Mouse (Mus musculus): ENCODE measurements at regions not wholly inside any gene's neighbourhood (a gene's known extent, or its start where the extent isn't known, plus 50 kb on each side); places are given as distances from the start of the nearest gene placed in this dataset.

- Histone ChIP-seq H3K36me3 (ENCODE audit: control insufficient read depth, insufficient read depth, low read length) (no peaks in the 10 kb centered on the region), H3K27me3 (replicated peaks; ENCODE audit: control insufficient read depth, insufficient read depth, low read length) (no peaks in the 10 kb centered on the region), H3K27ac (ENCODE audit: insufficient read depth, low read depth, low read length) (no peak overlapping the region), H3K4me3 (ENCODE audit: insufficient read depth, low read depth, low read length) (no peak overlapping the region), H3K4me1 (ENCODE audit: control insufficient read depth, insufficient read depth, low read length) (no peaks in the 10 kb centered on the region)
- TF ChIP-seq POLR2A (IDR thresholded peaks at IDR 0.05; ENCODE audit: low read depth, low read length) = no peak
- TF ChIP-seq CTCF (conservative IDR thresholded peaks at IDR 0.05; ENCODE audit: insufficient read depth, insufficient read length, low read depth, low read length) = no peak
- 51% methylated on average over 16 of the region's 16 CpGs for WGBS
- DNase-seq = peak; percentile 2
Measured at GRCm38 (mm10) chr7:70176686-70177259, 189.8 kb downstream of the Nr2f2 start.

GRCm38 (mm10) chr7:70176086-70176485, 190.4 kb downstream of the Nr2f2 start:
- H3K4me3 ChIP-seq (ENCODE audit: insufficient read depth, low read depth, low read length) = no peak overlapping the region
- no peak for TF ChIP-seq CTCF (conservative IDR thresholded peaks at IDR 0.05; ENCODE audit: insufficient read depth, insufficient read length, low read depth, low read length)
- no peak for TF ChIP-seq POLR2A (IDR thresholded peaks at IDR 0.05; ENCODE audit: low read depth, low read length)
- H3K27me3 ChIP-seq (replicated peaks; ENCODE audit: control insufficient read depth, insufficient read depth, low read length) = no peaks in the 10 kb centered on the region
- DNase-seq = no peak
- H3K4me1 ChIP-seq (ENCODE audit: control insufficient read depth, insufficient read depth, low read length) = no peaks in the 10 kb centered on the region
- no peak overlapping the region for H3K27ac ChIP-seq (ENCODE audit: insufficient read depth, low read depth, low read length)
- 65% methylated on average over 7 of the region's 7 CpGs for WGBS
- no peaks in the 10 kb centered on the region for H3K36me3 ChIP-seq (ENCODE audit: control insufficient read depth, insufficient read depth, low read length)

GRCm38 (mm10) chr7:70172431-70172830, 194.1 kb downstream of the Nr2f2 start:
- WGBS = 78% methylated on average over 7 of the region's 7 CpGs
- Histone ChIP-seq H3K27me3 (replicated peaks; ENCODE audit: control insufficient read depth, insufficient read depth, low read length) (no peaks in the 10 kb centered on the region), H3K4me1 (ENCODE audit: control insufficient read depth, insufficient read depth, low read length) (no peaks in the 10 kb centered on the region), H3K4me3 (ENCODE audit: insufficient read depth, low read depth, low read length) (no peak overlapping the region), H3K27ac (ENCODE audit: insufficient read depth, low read depth, low read length) (no peak overlapping the region), H3K36me3 (ENCODE audit: control insufficient read depth, insufficient read depth, low read length) (no peaks in the 10 kb centered on the region)
- TF ChIP-seq POLR2A (IDR thresholded peaks at IDR 0.05; ENCODE audit: low read depth, low read length) (no peak), CTCF (conservative IDR thresholded peaks at IDR 0.05; ENCODE audit: insufficient read depth, insufficient read length, low read depth, low read length) (no peak)
- no peak for DNase-seq

GRCm38 (mm10) chr7:70171456-70171855, 195.1 kb downstream of the Nr2f2 start:
- WGBS = 74% methylated on average over 4 of the region's 4 CpGs
- no peak for DNase-seq
- H3K27ac ChIP-seq (ENCODE audit: insufficient read depth, low read depth, low read length) = no peak overlapping the region
- H3K27me3 ChIP-seq (replicated peaks; ENCODE audit: control insufficient read depth, insufficient read depth, low read length) = no peaks in the 10 kb centered on the region
- H3K36me3 ChIP-seq (ENCODE audit: control insufficient read depth, insufficient read depth, low read length) = no peaks in the 10 kb centered on the region
- H3K4me1 ChIP-seq (ENCODE audit: control insufficient read depth, insufficient read depth, low read length) = no peaks in the 10 kb centered on the region
- no peak overlapping the region for H3K4me3 ChIP-seq (ENCODE audit: insufficient read depth, low read depth, low read length)
- TF ChIP-seq POLR2A (IDR thresholded peaks at IDR 0.05; ENCODE audit: low read depth, low read length) (no peak), CTCF (conservative IDR thresholded peaks at IDR 0.05; ENCODE audit: insufficient read depth, insufficient read length, low read depth, low read length) (no peak)

- Histone ChIP-seq H3K4me1 (ENCODE audit: control insufficient read depth, insufficient read depth, low read length) (no peaks in the 10 kb centered on the region), H3K27me3 (replicated peaks; ENCODE audit: control insufficient read depth, insufficient read depth, low read length) (no peaks in the 10 kb centered on the region), H3K4me3 (ENCODE audit: insufficient read depth, low read depth, low read length) (no peak overlapping the region), H3K27ac (ENCODE audit: insufficient read depth, low read depth, low read length) (no peak overlapping the region), H3K36me3 (ENCODE audit: control insufficient read depth, insufficient read depth, low read length) (no peaks in the 10 kb centered on the region)
- TF ChIP-seq POLR2A (IDR thresholded peaks at IDR 0.05; ENCODE audit: low read depth, low read length) (no peak), CTCF (conservative IDR thresholded peaks at IDR 0.05; ENCODE audit: insufficient read depth, insufficient read length, low read depth, low read length) (no peak)
- DNase-seq = no peak
- 68% methylated on average over 4 of the region's 4 CpGs for WGBS
Measured at GRCm38 (mm10) chr7:70168080-70168479, 198.5 kb downstream of the Nr2f2 start.

- H3K4me3 ChIP-seq (ENCODE audit: insufficient read depth, low read depth, low read length) = no peak overlapping the region
- TF ChIP-seq POLR2A (IDR thresholded peaks at IDR 0.05; ENCODE audit: low read depth, low read length) (no peak), CTCF (conservative IDR thresholded peaks at IDR 0.05; ENCODE audit: insufficient read depth, insufficient read length, low read depth, low read length) (no peak)
- no peak overlapping the region for H3K27ac ChIP-seq (ENCODE audit: insufficient read depth, low read depth, low read length)
- no peaks in the 10 kb centered on the region for H3K4me1 ChIP-seq (ENCODE audit: control insufficient read depth, insufficient read depth, low read length)
- no peaks in the 10 kb centered on the region for H3K36me3 ChIP-seq (ENCODE audit: control insufficient read depth, insufficient read depth, low read length)
- DNase-seq = no peak
- WGBS = 86% methylated on average over 5 of the region's 5 CpGs
- H3K27me3 ChIP-seq (replicated peaks; ENCODE audit: control insufficient read depth, insufficient read depth, low read length) = no peaks in the 10 kb centered on the region
Measured at GRCm38 (mm10) chr7:70166081-70166480, 200.5 kb downstream of the Nr2f2 start.

- H3K27me3 ChIP-seq (replicated peaks; ENCODE audit: control insufficient read depth, insufficient read depth, low read length) = no peaks in the 10 kb centered on the region
- no peaks in the 10 kb centered on the region for H3K36me3 ChIP-seq (ENCODE audit: control insufficient read depth, insufficient read depth, low read length)
- no peak overlapping the region for H3K27ac ChIP-seq (ENCODE audit: insufficient read depth, low read depth, low read length)
- no peak for DNase-seq
- H3K4me1 ChIP-seq (ENCODE audit: control insufficient read depth, insufficient read depth, low read length) = no peaks in the 10 kb centered on the region
- WGBS = 68% methylated on average over 4 of the region's 4 CpGs
- no peak for TF ChIP-seq POLR2A (IDR thresholded peaks at IDR 0.05; ENCODE audit: low read depth, low read length)
- no peak for TF ChIP-seq CTCF (conservative IDR thresholded peaks at IDR 0.05; ENCODE audit: insufficient read depth, insufficient read length, low read depth, low read length)
- H3K4me3 ChIP-seq (ENCODE audit: insufficient read depth, low read depth, low read length) = no peak overlapping the region
Measured at GRCm38 (mm10) chr7:70165501-70165900, 201.0 kb downstream of the Nr2f2 start.
